Mouse (Mus musculus) hindbrain, embryonic 12.5 days (tissue): Measurements from ENCODE around the gene Rnf8. TPM values are rescaled to one million over a fixed set of nuclear protein-coding genes. Genes with fewer than 3 reads are reported as not detected.

Source experiments
- ATAC-seq: fragments of 200-750 bp; cut with Nextera tagmentation; 2 replicates; pipeline ENCODE4 v1.8.0; 2017; ENCODE audit warnings: moderate TSS enrichment; ENCODE audit not compliant: low FRiP score
- H3K27ac ChIP-seq: fragments of 300-500 bp; sonication (generic); 2 replicates; pipeline ENCODE4 v1.5.1; 2016; ENCODE audit warnings: mild to moderate bottlenecking
- H3K27me3 ChIP-seq: fragments of 300-500 bp; sonication (generic); 2 replicates; pipeline ENCODE4 v1.6.1; 2016; ENCODE audit warnings: mild to moderate bottlenecking
- H3K36me3 ChIP-seq: fragments of 300-500 bp; sonication (generic); 2 replicates; pipeline ENCODE4 v1.6.1; 2016; ENCODE audit warnings: mild to moderate bottlenecking
- H3K4me1 ChIP-seq: fragments of 300-500 bp; sonication (generic); 2 replicates; pipeline ENCODE4 v1.6.1; 2016
- H3K4me2 ChIP-seq: fragments of 300-500 bp; sonication (generic); replicated peaks from 2 replicates; pipeline ENCODE4 v1.6.1; 2016; ENCODE audit warnings: mild to moderate bottlenecking
- H3K4me3 ChIP-seq: fragments of 300-500 bp; sonication (generic); 2 replicates; pipeline ENCODE4 v1.5.1; 2016; ENCODE audit warnings: mild to moderate bottlenecking
- H3K9ac ChIP-seq: fragments of 300-500 bp; sonication (generic); 2 replicates; pipeline ENCODE4 v1.6.1; 2016; ENCODE audit warnings: mild to moderate bottlenecking, moderate library complexity
- H3K9me3 ChIP-seq: fragments of 300-500 bp; sonication (generic); replicated peaks from 2 replicates; pipeline ENCODE4 v1.6.1; 2016; ENCODE audit warnings: mild to moderate bottlenecking
- WGBS: fragments of 180-500 bp; shearing (Covaris S2); methylation state at CpG from one replicate; pipeline ENCODE4 v1.1.7; 2016; 5-methylcytosine and 5-hydroxymethylcytosine counted together
- polyA plus RNA-seq: library from polyadenylated mRNA; unstranded; fragments of >200 nt; fragmentation: Nextera tagmentation; extraction: Ambion mirVana; gene quantifications from 2 replicates; pipeline ENCODE4 v1.2.1, GENCODE M21; 2016

Rnf8 gene
- polyA plus RNA-seq, 1 experiment from 2014 or later, result 100 TPM

DNA sequence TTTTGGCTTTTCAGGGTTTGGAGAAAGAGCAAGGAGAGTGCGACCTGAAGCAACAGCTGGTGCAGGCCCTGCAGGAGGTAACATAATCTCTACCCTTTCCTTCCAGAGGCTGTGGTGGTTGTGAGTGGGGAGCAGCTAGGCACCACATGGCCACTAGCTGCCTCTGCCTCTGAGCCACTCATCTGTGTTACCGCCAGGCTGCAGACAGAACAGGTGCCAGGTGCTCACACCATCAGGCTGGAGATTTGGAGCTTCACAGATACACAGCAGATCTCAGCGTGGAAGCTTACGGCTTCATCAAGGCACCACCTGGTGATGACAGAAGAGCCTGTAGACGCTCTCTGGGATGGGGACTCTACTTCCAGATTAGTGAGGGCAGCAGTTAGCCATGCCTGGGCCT, 14.4 kb downstream of the Rnf8 start:
- no peak overlapping the region for H3K4me2 ChIP-seq
- WGBS, result 87% methylated on average over 5 of the region's 5 CpGs
- no peaks in the 10 kb centered on the region for H3K27me3 ChIP-seq
- no peak overlapping the region for H3K9ac ChIP-seq
- no peak for ATAC-seq
- no peaks in the 10 kb centered on the region for H3K9me3 ChIP-seq
- H3K36me3 ChIP-seq, result peaks cover 87% of the 10 kb centered on the region
- no peak overlapping the region for H3K4me3 ChIP-seq
- no peak overlapping the region for H3K27ac ChIP-seq
- H3K4me1 ChIP-seq, result no peaks in the 10 kb centered on the region

DNA sequence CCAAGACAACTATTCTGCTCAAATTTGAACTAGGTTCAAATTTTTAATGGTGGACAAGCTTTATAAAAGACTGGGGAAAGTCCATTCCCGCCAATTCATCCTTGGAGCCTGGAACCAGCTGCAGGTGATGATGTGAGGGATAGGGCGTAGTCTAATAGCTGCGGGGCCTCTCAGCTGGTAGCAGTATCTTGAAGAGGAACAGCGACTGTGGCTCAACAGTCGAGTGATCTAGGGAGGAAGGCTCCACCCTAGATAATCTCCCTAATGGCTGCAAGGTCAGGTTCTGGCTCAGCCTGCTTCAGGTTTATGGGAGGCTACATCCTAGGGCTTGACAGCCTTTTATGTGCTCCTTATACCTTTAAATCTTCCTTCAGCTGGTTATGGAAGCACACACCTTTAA, 15.0 kb downstream of the Rnf8 start:
- Histone ChIP-seq H3K9me3 (no peaks in the 10 kb centered on the region), H3K9ac (no peak overlapping the region), H3K27me3 (no peaks in the 10 kb centered on the region), H3K4me2 (no peak overlapping the region), H3K36me3 (peaks cover 87% of the 10 kb centered on the region), H3K4me3 (no peak overlapping the region), H3K27ac (no peak overlapping the region), H3K4me1 (no peaks in the 10 kb centered on the region)
- no peak for ATAC-seq
- 92% methylated on average over 5 of the region's 5 CpGs for WGBS

- no peak for ATAC-seq
- Histone ChIP-seq H3K4me3 (no peak overlapping the region), H3K27ac (no peak overlapping the region), H3K9me3 (no peaks in the 10 kb centered on the region), H3K27me3 (no peaks in the 10 kb centered on the region), H3K4me2 (no peak overlapping the region), H3K36me3 (peaks cover 88% of the 10 kb centered on the region), H3K9ac (no peak overlapping the region), H3K4me1 (no peaks in the 10 kb centered on the region)
- WGBS, result 96% methylated on average over 11 of the region's 11 CpGs
Measured at GRCm38 (mm10) chr17:29632312-29632711, 17.7 kb downstream of the Rnf8 start.

DNA sequence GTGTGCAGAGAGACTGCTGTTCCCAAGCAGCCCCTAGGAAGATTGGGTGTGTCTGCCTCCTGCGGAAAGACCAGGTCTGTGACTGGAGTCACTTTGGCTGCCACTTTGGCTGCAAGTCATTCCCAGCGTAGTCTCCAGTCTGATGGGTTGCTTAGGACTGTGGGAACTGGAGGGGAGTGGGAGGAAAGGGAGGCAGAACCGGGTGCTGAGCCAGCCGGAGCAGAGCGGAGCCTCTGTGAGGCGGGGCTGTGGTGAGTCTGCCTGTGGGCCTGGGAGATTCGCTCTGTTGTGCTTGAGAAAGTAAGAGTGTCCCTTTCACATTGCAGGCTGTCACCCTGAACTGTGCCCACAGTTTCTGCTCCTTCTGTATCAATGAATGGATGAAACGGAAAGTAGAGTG, 20.9 kb downstream of the Rnf8 start:
- WGBS, result 89% methylated on average over 8 of the region's 8 CpGs
- Histone ChIP-seq H3K4me2 (no peak overlapping the region), H3K27ac (no peak overlapping the region), H3K36me3 (peaks cover 84% of the 10 kb centered on the region), H3K4me1 (no peaks in the 10 kb centered on the region), H3K27me3 (no peaks in the 10 kb centered on the region), H3K9ac (no peak overlapping the region), H3K9me3 (no peaks in the 10 kb centered on the region), H3K4me3 (no peak overlapping the region)
- no peak for ATAC-seq

DNA sequence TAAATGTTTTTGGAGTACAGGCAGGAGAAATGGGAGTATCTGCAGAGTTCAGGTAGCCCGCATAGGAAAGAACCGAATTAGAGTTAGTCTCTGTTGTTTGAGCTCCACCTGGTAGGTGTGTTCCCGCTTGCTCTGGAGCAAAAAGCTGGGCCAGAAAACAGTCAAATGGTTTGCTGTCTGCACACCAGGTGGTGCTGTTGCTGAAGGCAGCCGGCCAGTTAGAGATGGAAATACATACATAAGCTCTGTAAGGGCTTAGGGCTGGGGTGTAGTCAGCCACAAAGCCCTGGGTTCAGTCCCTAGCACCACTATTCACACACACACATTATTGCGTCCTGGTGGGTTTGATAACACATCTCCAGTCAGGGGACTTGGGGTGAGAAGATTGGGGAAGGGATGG, 21.5 kb downstream of the Rnf8 start:
- Histone ChIP-seq H3K9ac (no peak overlapping the region; the same call in 1 of the 2 replicates), H3K9me3 (no peaks in the 10 kb centered on the region), H3K27ac (no peak overlapping the region), H3K27me3 (no peaks in the 10 kb centered on the region), H3K36me3 (peaks cover 84% of the 10 kb centered on the region), H3K4me3 (no peak overlapping the region), H3K4me1 (no peaks in the 10 kb centered on the region), H3K4me2 (no peak overlapping the region)
- no peak for ATAC-seq
- WGBS, result 80% methylated on average over 5 of the region's 5 CpGs

DNA sequence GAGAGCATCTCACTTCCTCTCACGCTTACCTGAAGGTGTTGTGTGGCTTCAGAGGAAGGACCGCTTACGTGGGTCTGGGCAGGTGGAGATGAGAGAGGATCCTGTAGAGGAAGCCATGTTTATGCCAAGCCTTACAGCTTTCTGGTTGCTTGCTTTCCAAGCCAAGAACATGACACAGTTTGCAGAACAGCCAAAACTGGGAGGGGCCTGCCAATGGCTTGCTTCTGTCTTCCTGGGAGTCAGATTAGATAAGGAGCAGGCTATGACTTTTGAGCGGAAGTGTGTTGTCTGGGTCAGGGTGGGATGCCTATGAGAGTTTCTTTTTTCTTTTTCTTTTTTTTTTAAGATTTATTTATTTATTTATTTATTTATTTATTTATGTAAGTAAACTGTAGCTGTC, 22.8 kb downstream of the Rnf8 start:
- Histone ChIP-seq H3K36me3 (peaks cover 86% of the 10 kb centered on the region), H3K4me1 (no peaks in the 10 kb centered on the region), H3K27me3 (no peaks in the 10 kb centered on the region), H3K9ac (no peak overlapping the region), H3K9me3 (no peaks in the 10 kb centered on the region), H3K4me2 (no peak overlapping the region), H3K4me3 (no peak overlapping the region), H3K27ac (no peak overlapping the region)
- ATAC-seq, result no peak
- WGBS, result 91% methylated on average over 4 of the region's 4 CpGs

- H3K36me3 ChIP-seq, result peaks cover 88% of the 10 kb centered on the region
- no peaks in the 10 kb centered on the region for H3K4me1 ChIP-seq
- no peak overlapping the region for H3K9ac ChIP-seq
- no peaks in the 10 kb centered on the region for H3K9me3 ChIP-seq
- 88% methylated on average over 8 of the region's 8 CpGs for WGBS
- no peak overlapping the region for H3K4me3 ChIP-seq
- H3K4me2 ChIP-seq, result no peak overlapping the region
- H3K27ac ChIP-seq, result no peak overlapping the region
- no peaks in the 10 kb centered on the region for H3K27me3 ChIP-seq
- ATAC-seq, result no peak
Measured at GRCm38 (mm10) chr17:29637895-29638294, 23.3 kb downstream of the Rnf8 start.

DNA sequence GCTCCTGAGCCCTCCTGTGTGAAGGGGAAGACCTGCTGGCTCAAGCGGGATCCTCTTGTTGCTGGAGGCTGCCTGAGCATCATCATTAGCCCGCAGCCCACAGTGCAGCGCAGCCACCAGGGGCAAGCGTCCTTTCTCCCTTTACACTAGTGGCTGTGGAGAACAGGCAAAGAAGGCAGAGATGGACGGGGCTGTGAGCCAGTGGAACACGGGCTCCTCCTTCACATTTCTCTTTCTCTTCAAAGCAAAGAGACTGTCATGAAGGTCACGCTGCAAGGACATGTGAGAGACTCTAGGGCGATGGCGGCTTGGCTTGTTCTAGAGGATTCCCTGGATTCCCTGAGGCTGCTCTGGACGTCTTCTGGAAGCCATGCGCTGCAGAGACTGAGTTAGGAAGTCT, 26.4 kb downstream of the Rnf8 start:
- Histone ChIP-seq H3K9me3 (no peaks in the 10 kb centered on the region), H3K9ac (no peak overlapping the region), H3K27ac (no peak overlapping the region), H3K4me1 (0 out of 2 replicates have a peak, but pooled peaks cover 4% of the 10 kb centered on the region), H3K27me3 (no peaks in the 10 kb centered on the region), H3K4me2 (no peak overlapping the region), H3K4me3 (no peak overlapping the region), H3K36me3 (peaks cover 68% of the 10 kb centered on the region)
- WGBS, result 93% methylated on average over 11 of the region's 11 CpGs
- ATAC-seq, result no peak

DNA sequence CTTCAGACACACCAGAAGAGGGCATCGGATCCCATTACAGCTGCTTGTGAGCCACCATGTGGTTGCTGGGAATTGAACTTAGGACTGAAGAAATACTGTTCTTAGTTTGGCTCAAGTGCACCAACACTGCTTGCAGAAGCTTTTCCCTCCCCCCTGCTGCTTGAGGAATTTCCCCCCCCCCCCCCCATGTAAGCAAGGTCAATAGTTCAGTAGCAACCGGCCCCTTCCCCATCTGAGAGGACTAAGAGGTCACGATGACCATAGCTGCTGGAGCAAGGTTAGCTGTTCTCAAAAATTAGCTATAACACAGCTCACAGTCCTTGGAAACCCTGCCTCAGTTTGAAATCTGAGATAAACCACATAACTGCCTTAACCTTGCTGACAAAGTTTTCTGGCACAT, 27.6 kb downstream of the Rnf8 start:
- Histone ChIP-seq H3K4me3 (no peak overlapping the region), H3K4me1 (0 out of 2 replicates have a peak, but pooled peaks cover 4% of the 10 kb centered on the region), H3K27me3 (no peaks in the 10 kb centered on the region), H3K4me2 (no peak overlapping the region), H3K9me3 (no peaks in the 10 kb centered on the region; the same call in 1 of the 2 replicates), H3K36me3 (peaks cover 61% of the 10 kb centered on the region), H3K27ac (no peak overlapping the region), H3K9ac (no peak overlapping the region)
- ATAC-seq, result no peak
- 46% methylated on average over 3 of the region's 3 CpGs for WGBS

GRCm38 (mm10) chr17:29658249-29658648, 43.7 kb downstream of the Rnf8 start:
- H3K9ac ChIP-seq, result no peak overlapping the region
- H3K9me3 ChIP-seq, result 0 out of 2 replicates have a peak, but pooled peaks cover 3% of the 10 kb centered on the region
- ATAC-seq, result no peak
- no peak overlapping the region for H3K4me3 ChIP-seq
- H3K36me3 ChIP-seq, result 0 out of 2 replicates have a peak, but pooled peaks cover under 1% of the 10 kb centered on the region
- H3K27me3 ChIP-seq, result no peaks in the 10 kb centered on the region
- H3K27ac ChIP-seq, result no peak overlapping the region
- 78% methylated on average over 2 of the region's 2 CpGs for WGBS
- no peak overlapping the region for H3K4me2 ChIP-seq
- H3K4me1 ChIP-seq, result peaks cover 7% of the 10 kb centered on the region

DNA sequence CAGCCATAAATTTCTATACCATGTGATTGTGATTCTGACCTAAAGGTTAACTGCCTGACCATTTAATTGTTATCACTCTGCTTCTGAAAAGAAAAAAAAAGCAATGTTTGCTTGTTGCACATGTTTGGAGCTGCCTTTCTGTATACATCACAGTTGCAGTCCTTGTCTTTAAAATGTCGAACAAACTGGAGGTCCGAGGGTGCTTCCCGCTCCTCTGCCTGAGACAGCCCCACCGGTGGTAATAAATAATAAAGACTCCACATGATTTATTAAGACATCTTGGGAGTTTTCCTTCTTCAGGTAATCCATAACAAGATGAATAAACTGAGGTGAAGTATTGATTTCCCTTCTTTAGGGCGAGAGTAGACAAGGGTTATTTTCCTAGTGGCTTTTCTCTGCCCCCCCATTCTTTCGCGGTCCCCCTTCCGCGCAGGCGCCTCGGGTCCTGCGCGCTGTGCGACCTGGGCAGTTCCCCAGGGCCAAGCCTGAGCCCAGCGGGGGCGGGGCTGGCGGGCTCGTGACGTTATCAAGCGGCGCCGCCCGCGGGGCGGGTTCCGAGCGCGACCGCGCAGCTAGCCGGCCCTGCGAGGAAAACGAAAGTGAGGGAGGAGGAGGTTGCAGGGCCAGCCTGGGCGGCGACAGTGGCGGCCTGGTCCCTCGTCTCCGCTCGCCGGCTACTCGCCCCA, 45.6 kb downstream of the Rnf8 start, which contains the start of gene Cmtr1:
Cmtr1 (plus strand) TSS at position 520 of the 686 bp plus-strand sequence.
- Histone ChIP-seq H3K9me3 (no peaks in the 10 kb centered on the region), H3K36me3 (peaks cover 12% of the 10 kb centered on the region; the same call in 1 of the 2 replicates), H3K4me3 (peak within 1 kb of the TSS; percentile 96), H3K27ac (peak within 1 kb of the TSS; percentile 94), H3K9ac (peak within 1 kb of the TSS; percentile 93), H3K4me2 (peak within 1 kb of the TSS; percentile 87), H3K4me1 (peaks cover 7% of the 10 kb centered on the region), H3K27me3 (no peaks in the 10 kb centered on the region)
- WGBS, result 1% methylated on average over 41 of the region's 41 CpGs
- peak; percentile 98 for ATAC-seq

GRCm38 (mm10) chr17:29660762-29661391, 46.3 kb downstream of the Rnf8 start:
- peaks cover 14% of the 10 kb centered on the region for H3K36me3 ChIP-seq
- H3K9ac ChIP-seq, result peak overlapping the region; percentile 93
- H3K27ac ChIP-seq, result peak overlapping the region; percentile 94
- H3K9me3 ChIP-seq, result no peaks in the 10 kb centered on the region
- WGBS, result under 1% methylated on average over 41 of the region's 41 CpGs
- H3K27me3 ChIP-seq, result no peaks in the 10 kb centered on the region
- H3K4me2 ChIP-seq, result peak overlapping the region; percentile 87
- peak; percentile 77; the same call in 1 of the 2 replicates for ATAC-seq
- peaks cover 7% of the 10 kb centered on the region for H3K4me1 ChIP-seq
- peak overlapping the region; percentile 96 for H3K4me3 ChIP-seq

- H3K36me3 ChIP-seq, result peaks cover 17% of the 10 kb centered on the region
- H3K9me3 ChIP-seq, result no peaks in the 10 kb centered on the region
- no peak overlapping the region for H3K4me2 ChIP-seq
- peaks cover 7% of the 10 kb centered on the region for H3K4me1 ChIP-seq
- 94% methylated on average over 6 of the region's 6 CpGs for WGBS
- no peaks in the 10 kb centered on the region for H3K27me3 ChIP-seq
- ATAC-seq, result no peak
- H3K27ac ChIP-seq, result no peak overlapping the region
- H3K9ac ChIP-seq, result no peak overlapping the region
- no peak overlapping the region for H3K4me3 ChIP-seq
Measured at GRCm38 (mm10) chr17:29662145-29662544, 47.6 kb downstream of the Rnf8 start.
